Mouse (Mus musculus): Measurements from ENCODE around the gene Efnb2. TPM values are rescaled to one million over a fixed set of nuclear protein-coding genes. Genes with fewer than 3 reads are reported as not detected.

Gene Efnb2
- 50.1 and 91.6 TPM in 2 replicates for polyA plus RNA-seq (2012; rRNA removed; ENCODE audit: low replicate concordance)

GRCm38 (mm10) chr8:8661103-8661758, at the start of gene Efnb2:
Gene Efnb2 (minus strand): TSS chr8:8661242.

GRCm38 (mm10) chr8:8690146-8691092, 29.4 kb upstream of the Efnb2 start, which contains the start of gene Arglu1:
Gene Arglu1 (minus strand): TSS chr8:8690521.

Other genes starting within 250 kb of the Efnb2 start
- 30.8 and 43.6 TPM in 2 replicates for gene Arglu1, start 29.3 kb upstream of the Efnb2 start, polyA plus RNA-seq (2012; rRNA removed; ENCODE audit: low replicate concordance)